Mouse (Mus musculus) lung, embryonic 16.5 days (tissue): Measurements from ENCODE around the gene Rpn1. TPM values are rescaled to one million over a fixed set of nuclear protein-coding genes. Genes with fewer than 3 reads are reported as not detected.

ENCODE experiments used
- ATAC-seq: fragments of 200-750 bp; cut with Nextera tagmentation; 2 replicates; pipeline ENCODE4 v1.8.0; 2017; ENCODE audit warnings: low read depth, mild to moderate bottlenecking, moderate library complexity
- H3K27ac ChIP-seq: fragments of 300-500 bp; sonication (generic); 2 replicates; pipeline ENCODE4 v1.5.1; 2014; ENCODE audit warnings: mild to moderate bottlenecking, control low read depth, low read length
- H3K27me3 ChIP-seq: fragments of 300-500 bp; sonication (generic); 2 replicates; pipeline ENCODE4 v1.6.1; 2014; ENCODE audit warnings: low read depth, low read length, mixed read lengths; ENCODE audit not compliant: control insufficient read depth, insufficient read depth
- H3K36me3 ChIP-seq: fragments of 300-500 bp; sonication (generic); 2 replicates; pipeline ENCODE4 v1.6.1; 2014; ENCODE audit warnings: low read length; ENCODE audit not compliant: control insufficient read depth, insufficient read depth
- H3K4me1 ChIP-seq: fragments of 300-500 bp; sonication (generic); replicated peaks from 2 replicates; pipeline ENCODE4 v1.6.1; 2014; ENCODE audit warnings: low read length, mixed read lengths; ENCODE audit not compliant: control insufficient read depth, insufficient read depth
- H3K4me2 ChIP-seq: fragments of 300-500 bp; sonication (generic); 2 replicates; pipeline ENCODE4 v1.6.1; 2014; ENCODE audit warnings: low read depth, low read length, control low read depth
- H3K4me3 ChIP-seq: fragments of 300-500 bp; sonication (generic); 2 replicates; pipeline ENCODE4 v1.5.1; 2014; ENCODE audit warnings: mild to moderate bottlenecking, low read length, control low read depth
- H3K9ac ChIP-seq: fragments of 300-500 bp; sonication (generic); 2 replicates; pipeline ENCODE4 v1.6.1; 2014; ENCODE audit warnings: low read length, control low read depth
- H3K9me3 ChIP-seq: fragments of 300-500 bp; sonication (generic); 2 replicates; pipeline ENCODE4 v1.6.1; 2016; ENCODE audit warnings: low read length; ENCODE audit not compliant: control insufficient read depth
- WGBS: fragments of 180-500 bp; shearing (Covaris S2); extraction: QIAGEN DNeasy Blood & Tissue Kit; methylation state at CpG from one replicate; pipeline ENCODE4 v1.1.7; 2014; 5-methylcytosine and 5-hydroxymethylcytosine counted together
- polyA plus RNA-seq: library from polyadenylated mRNA; unstranded; fragments of >200 nt; fragmentation: Nextera tagmentation; extraction: Ambion mirVana; gene quantifications from 2 replicates; pipeline ENCODE4 v1.2.1, GENCODE M21; 2015

The Rpn1 gene
- polyA plus RNA-seq, 1 experiment from 2014 or later = 419 TPM

DNA sequence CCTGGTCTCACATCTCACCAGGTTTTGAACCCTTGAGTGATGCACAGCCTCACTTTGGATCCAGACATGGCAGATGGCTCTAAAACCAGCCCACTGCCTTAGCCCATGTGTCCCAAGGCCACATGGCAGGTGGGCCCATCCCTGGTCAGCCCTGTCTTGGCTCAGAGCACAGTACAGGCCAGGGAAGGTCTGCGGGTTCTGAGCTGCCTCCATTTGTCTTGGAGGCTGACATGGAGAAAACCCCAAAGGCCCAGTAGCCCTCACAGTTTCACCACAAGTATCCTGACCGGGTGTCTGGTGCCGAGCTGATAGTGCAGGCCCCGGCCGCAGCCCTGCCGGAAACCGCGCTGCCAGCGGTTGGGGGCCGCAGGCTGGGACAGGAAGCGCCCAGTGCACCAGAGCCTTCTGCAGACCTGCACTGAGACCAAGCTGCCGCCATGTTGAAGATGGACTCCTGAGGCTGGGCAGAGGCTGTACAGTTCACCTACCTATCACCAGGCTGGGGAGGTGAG lies 22.4 kb downstream of the Rpn1 start:
- H3K4me2 ChIP-seq = no peak overlapping the region; the same call in 1 of the 2 replicates
- no peak overlapping the region for H3K4me3 ChIP-seq
- H3K9ac ChIP-seq = peak overlapping the region; percentile 67
- no peaks in the 10 kb centered on the region for H3K27me3 ChIP-seq
- peaks cover 6% of the 10 kb centered on the region; the same call in 1 of the 2 replicates for H3K4me1 ChIP-seq
- 95% methylated on average over 12 of the region's 12 CpGs for WGBS
- H3K9me3 ChIP-seq = no peaks in the 10 kb centered on the region
- ATAC-seq = no peak
- no peak overlapping the region for H3K27ac ChIP-seq
- H3K36me3 ChIP-seq = peaks cover 19% of the 10 kb centered on the region

DNA sequence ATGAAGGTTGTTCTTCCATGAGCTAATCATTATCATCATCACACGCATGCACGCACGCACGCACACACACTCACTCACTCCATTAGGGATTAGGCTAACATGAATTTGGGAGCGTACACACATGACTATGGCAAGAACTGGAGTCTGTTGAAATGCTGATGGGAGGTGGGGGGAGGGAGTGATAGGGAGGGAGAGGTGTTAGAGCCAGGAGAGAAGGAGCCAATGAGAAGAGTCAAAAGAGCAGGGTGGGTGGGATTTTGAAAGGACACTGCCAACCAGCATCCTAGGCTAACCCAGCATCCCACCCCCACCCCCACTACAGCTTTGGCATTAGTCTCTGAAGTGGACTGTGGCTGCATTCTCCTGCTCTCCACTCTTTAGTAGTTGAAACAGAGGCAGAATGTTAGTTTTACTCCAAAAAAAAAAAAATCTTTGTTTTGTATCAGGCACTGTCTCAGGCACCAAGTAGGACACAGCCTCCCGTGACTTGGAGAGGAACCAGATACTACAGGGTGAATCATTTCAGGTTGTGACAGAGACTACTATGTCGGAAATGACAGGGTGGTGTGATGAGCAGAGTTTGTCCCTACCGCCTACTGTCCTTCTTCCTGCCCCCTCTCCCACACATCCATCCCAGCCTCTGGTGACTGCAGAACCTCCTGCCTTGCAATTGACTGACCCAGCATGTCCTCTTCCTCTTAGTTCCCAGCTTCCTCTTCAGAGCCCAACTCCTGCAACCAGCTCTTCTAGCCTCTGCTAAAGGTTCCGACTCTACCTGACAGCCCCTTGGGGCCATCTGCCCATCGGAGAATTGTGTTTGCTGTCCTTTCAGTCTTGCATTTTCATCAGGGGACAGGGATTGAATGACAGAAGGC lies 23.6 kb downstream of the Rpn1 start:
- Histone ChIP-seq H3K4me2 (no peak overlapping the region), H3K36me3 (peaks cover 8% of the 10 kb centered on the region), H3K4me3 (no peak overlapping the region), H3K9ac (no peak overlapping the region), H3K9me3 (no peaks in the 10 kb centered on the region), H3K4me1 (peaks cover 6% of the 10 kb centered on the region; the same call in 1 of the 2 replicates), H3K27me3 (no peaks in the 10 kb centered on the region), H3K27ac (no peak overlapping the region)
- WGBS = 78% methylated on average over 10 of the region's 10 CpGs
- ATAC-seq = no peak

DNA sequence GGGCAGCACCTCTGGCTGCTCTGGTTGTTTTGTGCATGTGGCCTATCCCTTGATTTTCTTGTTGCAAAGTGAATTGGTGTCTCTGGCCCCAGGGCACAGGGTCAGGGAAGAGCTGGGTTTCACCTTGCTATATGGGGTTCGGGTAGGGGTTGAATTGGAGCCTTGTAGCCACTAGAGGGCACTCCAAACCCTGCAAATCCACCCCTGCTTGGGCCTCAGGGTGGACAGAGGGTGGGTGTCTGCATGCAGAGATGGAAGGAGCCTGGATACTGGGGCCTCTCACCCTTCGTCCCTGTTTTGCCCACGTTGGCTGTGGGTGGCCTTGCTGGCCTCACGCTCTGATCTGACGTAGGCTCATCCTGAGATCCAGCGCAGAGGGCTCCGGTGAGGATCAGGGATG lies 28.9 kb downstream of the Rpn1 start:
- no peak overlapping the region for H3K4me2 ChIP-seq
- peak; percentile 76 for ATAC-seq
- no peaks in the 10 kb centered on the region for H3K9me3 ChIP-seq
- 32% methylated on average over 7 of the region's 7 CpGs for WGBS
- no peak overlapping the region for H3K27ac ChIP-seq
- H3K9ac ChIP-seq = no peak overlapping the region
- no peaks in the 10 kb centered on the region for H3K36me3 ChIP-seq
- no peaks in the 10 kb centered on the region; the same call in 1 of the 2 replicates for H3K4me1 ChIP-seq
- H3K27me3 ChIP-seq = no peaks in the 10 kb centered on the region
- no peak overlapping the region for H3K4me3 ChIP-seq

DNA sequence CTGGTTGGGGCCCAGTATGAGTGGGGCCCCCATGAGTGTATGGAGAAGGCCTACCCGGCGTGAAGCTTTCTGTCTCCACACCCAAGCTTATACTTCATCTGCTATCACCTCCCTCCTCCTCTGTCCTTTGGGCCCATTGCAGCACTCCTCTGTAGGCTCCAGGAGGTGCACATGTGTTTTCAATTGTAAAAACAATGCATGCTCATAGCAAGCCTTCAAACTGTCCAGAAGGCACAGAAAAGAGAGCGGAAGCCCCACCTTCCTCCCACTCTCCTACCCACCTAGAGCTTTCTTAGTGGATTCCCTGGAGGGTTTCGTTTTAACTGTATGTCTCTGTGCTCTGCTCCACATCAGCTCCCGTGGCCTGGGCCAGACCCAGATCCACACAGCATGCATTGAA lies 30.1 kb downstream of the Rpn1 start:
- Histone ChIP-seq H3K4me1 (no peaks in the 10 kb centered on the region; the same call in 1 of the 2 replicates), H3K27me3 (no peaks in the 10 kb centered on the region), H3K9me3 (no peaks in the 10 kb centered on the region), H3K36me3 (no peaks in the 10 kb centered on the region), H3K27ac (no peak overlapping the region), H3K4me3 (no peak overlapping the region), H3K4me2 (no peak overlapping the region), H3K9ac (no peak overlapping the region)
- WGBS = 79% methylated on average over 5 of the region's 5 CpGs
- ATAC-seq = no peak

DNA sequence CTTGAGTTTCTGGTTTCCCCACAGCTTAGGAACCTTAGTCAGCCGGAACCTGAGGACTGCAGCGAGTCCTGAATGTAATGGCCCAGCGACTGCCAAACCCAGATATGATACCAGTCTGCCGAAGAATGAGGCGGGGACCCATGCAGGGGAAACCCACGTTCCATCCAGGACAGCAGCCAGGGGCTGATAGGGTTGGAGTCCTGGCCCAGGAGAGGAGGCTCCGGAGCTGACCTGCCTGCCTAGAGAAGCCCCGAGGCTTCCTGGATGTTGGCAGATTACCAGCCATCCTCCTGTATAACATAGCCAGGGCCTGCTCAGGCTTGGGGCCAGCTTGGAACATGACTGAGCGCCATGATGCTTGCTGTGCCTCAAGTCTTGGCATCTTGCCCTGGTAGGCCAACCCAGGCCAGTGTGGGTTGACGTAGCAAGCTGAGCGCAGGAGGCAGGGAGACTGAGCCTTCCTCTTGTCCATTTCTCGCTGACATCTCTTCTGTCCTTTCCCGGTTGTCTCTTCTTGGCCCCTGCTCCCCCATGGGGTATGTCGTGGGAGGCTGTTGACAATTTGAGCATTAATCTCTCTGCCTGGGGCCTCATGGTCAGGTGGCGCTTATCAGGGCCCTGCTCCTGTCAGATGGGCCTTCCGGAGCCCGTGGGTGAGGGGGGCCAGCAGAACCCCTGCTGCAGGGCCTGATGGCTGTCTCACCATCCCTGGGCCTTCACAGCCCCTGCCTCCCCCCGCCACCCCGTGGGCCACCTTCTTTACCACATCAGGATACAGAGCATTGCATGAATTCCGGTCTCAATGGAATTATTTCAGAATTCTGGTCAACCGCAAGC lies 32.3 kb downstream of the Rpn1 start:
- Histone ChIP-seq H3K4me2 (no peak overlapping the region), H3K4me3 (no peak overlapping the region), H3K9ac (0 out of 2 replicates have a peak overlapping the region, but pooled peaks have one; percentile 6), H3K9me3 (no peaks in the 10 kb centered on the region), H3K36me3 (no peaks in the 10 kb centered on the region), H3K27me3 (no peaks in the 10 kb centered on the region), H3K27ac (no peak overlapping the region), H3K4me1 (no peaks in the 10 kb centered on the region; the same call in 1 of the 2 replicates)
- ATAC-seq = 0 out of 2 replicates have a peak, but pooled peaks have one; percentile 15
- 59% methylated on average over 21 of the region's 21 CpGs for WGBS

DNA sequence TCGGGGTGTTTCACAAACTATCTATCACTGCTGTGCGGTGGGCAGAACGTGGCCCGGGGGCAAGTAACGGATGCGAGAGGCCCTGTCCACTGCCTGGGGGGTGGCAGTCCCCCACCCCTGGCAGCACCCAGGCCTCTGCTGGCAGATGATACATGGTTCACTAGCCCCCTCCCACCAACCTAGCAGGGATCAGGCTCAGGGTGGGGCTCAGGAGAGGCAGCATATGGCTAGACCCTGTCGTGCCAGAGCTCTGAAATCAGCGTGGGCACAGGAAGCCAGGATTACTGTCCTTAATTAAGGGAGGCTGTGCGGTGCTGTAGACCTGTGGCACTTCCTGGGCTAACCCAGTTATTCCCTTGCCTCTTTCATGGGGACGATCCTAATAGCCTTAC lies 32.9 kb downstream of the Rpn1 start:
- Histone ChIP-seq H3K27ac (no peak overlapping the region), H3K4me1 (no peaks in the 10 kb centered on the region; the same call in 1 of the 2 replicates), H3K4me2 (no peak overlapping the region), H3K4me3 (no peak overlapping the region), H3K27me3 (no peaks in the 10 kb centered on the region), H3K9me3 (no peaks in the 10 kb centered on the region), H3K9ac (no peak overlapping the region), H3K36me3 (no peaks in the 10 kb centered on the region)
- WGBS = 79% methylated on average over 10 of the region's 10 CpGs
- ATAC-seq = no peak

DNA sequence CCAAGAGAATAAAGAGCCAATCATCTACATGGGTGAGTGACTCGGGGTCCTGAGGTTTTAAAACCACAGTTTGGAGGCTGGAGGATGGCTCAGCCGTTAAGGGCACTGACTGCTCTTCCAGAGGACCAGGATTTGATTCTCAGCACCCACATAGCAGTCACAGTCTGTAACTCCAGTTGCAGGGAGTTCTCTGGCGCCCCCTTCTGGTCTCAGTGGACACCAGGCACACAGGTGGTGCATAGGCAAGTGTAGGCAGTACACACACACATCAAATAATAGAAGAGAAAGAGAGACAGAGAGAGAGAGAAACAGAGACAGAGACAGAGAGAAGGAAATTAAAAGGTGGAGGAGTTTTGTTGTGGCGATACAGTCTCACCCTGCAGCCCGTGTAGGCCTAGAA lies 35.0 kb downstream of the Rpn1 start:
- no peak for ATAC-seq
- H3K9me3 ChIP-seq = no peaks in the 10 kb centered on the region
- 74% methylated on average over 5 of the region's 5 CpGs for WGBS
- no peak overlapping the region for H3K9ac ChIP-seq
- H3K36me3 ChIP-seq = no peaks in the 10 kb centered on the region
- H3K27ac ChIP-seq = no peak overlapping the region
- H3K4me2 ChIP-seq = no peak overlapping the region
- H3K27me3 ChIP-seq = no peaks in the 10 kb centered on the region
- no peak overlapping the region for H3K4me3 ChIP-seq
- 0 out of 2 replicates have a peak, but pooled peaks cover 6% of the 10 kb centered on the region for H3K4me1 ChIP-seq

DNA sequence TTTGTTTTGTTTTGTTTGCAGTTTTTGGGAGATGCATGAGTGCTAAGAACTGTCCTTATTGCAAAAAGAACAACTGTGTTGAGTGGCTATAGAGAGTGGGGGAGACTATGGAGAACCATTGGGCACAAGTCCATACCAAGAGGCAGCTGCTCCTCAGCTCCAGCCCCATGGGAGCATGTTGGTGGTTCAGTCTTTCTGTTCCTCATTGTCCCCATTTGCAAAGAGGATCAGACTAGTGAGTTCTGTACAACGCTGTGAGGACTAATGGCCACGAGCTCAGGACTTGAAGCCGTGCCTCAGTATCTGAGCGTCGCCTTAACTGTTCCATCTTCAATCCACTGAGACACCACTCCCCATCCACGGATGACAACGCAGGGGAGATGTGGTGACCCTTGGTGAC lies 36.5 kb downstream of the Rpn1 start:
- Histone ChIP-seq H3K27ac (no peak overlapping the region), H3K4me3 (no peak overlapping the region), H3K4me1 (peaks cover 6% of the 10 kb centered on the region; the same call in 1 of the 2 replicates), H3K9me3 (no peaks in the 10 kb centered on the region), H3K9ac (no peak overlapping the region), H3K27me3 (no peaks in the 10 kb centered on the region), H3K4me2 (no peak overlapping the region), H3K36me3 (no peaks in the 10 kb centered on the region)
- ATAC-seq = no peak
- 78% methylated on average over 7 of the region's 7 CpGs for WGBS

DNA sequence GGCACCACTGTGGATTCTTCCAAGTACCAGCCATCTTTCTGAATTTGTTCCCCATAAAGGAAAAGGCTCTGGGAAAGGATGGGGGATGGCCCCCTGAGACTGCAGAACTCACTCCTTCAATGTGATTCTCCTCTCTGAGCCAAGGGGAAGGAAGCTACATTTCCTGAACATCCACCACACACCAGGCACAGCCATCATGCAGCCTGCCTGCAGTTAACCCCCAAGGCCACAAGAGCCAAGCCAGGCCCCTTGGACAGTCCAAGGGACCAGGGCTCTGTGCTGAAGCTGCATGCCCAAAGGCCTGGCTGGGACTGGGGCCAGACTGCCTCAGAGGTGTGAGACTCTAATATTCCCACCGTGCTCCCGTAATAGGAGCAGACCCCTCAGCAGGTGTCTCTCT lies 37.5 kb downstream of the Rpn1 start:
- Histone ChIP-seq H3K4me3 (no peak overlapping the region), H3K4me1 (peaks cover 6% of the 10 kb centered on the region; the same call in 1 of the 2 replicates), H3K9ac (no peak overlapping the region), H3K27ac (no peak overlapping the region), H3K27me3 (no peaks in the 10 kb centered on the region), H3K36me3 (no peaks in the 10 kb centered on the region), H3K4me2 (no peak overlapping the region), H3K9me3 (no peaks in the 10 kb centered on the region)
- ATAC-seq = no peak
- WGBS = 62% methylated on average over 2 of the region's 2 CpGs
